Comparison of ENCODE assay signal across 12 mouse cellular contexts in genomic region chr2:180788386-180788785, GRCm38 (mm10). TPM values are rescaled to one million over a fixed set of nuclear protein-coding genes. Genes with fewer than 3 reads are reported as not detected.
DNase-seq lines count a peak whose midpoint lies in the region; ATAC-seq lines count a peak whose summit lies in the region.
"Had no signal": no experiment of that assay in that cellular context is flagged by ENCODE, and none has a peak within 500 bp of the region (broad histone marks: within the 10 kb centered on the region; RNA-seq: fewer than 3 reads in every experiment).

No protein-coding gene starts in this region.

- H3K9ac ChIP-seq in neural tube, embryonic 13.5 days: no peak overlapping the region
- no peak overlapping the region for H3K9ac ChIP-seq in heart, embryonic 13.5 days
- no peak overlapping the region for H3K9ac ChIP-seq in midbrain, embryonic 15.5 days
- H3K9ac ChIP-seq: liver, embryonic 14.5 days had no signal

- 51% methylated on average over 2 of the region's 2 CpGs for WGBS in neural tube, embryonic 13.5 days
- WGBS in heart, embryonic 13.5 days: 2% methylated on average over 2 of the region's 2 CpGs
- 23% methylated on average over 2 of the region's 2 CpGs for WGBS in midbrain, embryonic 15.5 days

- H3K4me1 ChIP-seq in neural tube, embryonic 13.5 days (replicated peaks): peaks cover 11% of the 10 kb centered on the region
- H3K4me1 ChIP-seq in heart, embryonic 13.5 days: peaks cover 17% of the 10 kb centered on the region
- H3K4me1 ChIP-seq in midbrain, embryonic 15.5 days: peaks cover 16% of the 10 kb centered on the region

- H3K4me2 ChIP-seq in neural tube, embryonic 13.5 days: 0 out of 2 replicates have a peak overlapping the region, but pooled peaks have one; percentile 11
- 0 out of 2 replicates have a peak overlapping the region, but pooled peaks have one; percentile 37 for H3K4me2 ChIP-seq in heart, embryonic 13.5 days
- peak overlapping the region; percentile 36; the same call in 1 of the 2 replicates for H3K4me2 ChIP-seq in midbrain, embryonic 15.5 days

- ATAC-seq in neural tube, embryonic 13.5 days (ENCODE audit: low read depth): no peak
- ATAC-seq in heart, embryonic 13.5 days (ENCODE audit: extremely low read depth, insufficient number of reproducible peaks, low FRiP score, low TSS enrichment): no peak
- 0 out of 2 replicates have a peak, but pooled peaks have one; percentile 4 for ATAC-seq in midbrain, embryonic 15.5 days (replicated peaks)
- ATAC-seq in activated CD4-positive, CD25-positive, alpha-beta regulatory T cell, adult 4 months: no peak

- H3K9me3 ChIP-seq in neural tube, embryonic 13.5 days: no peaks in the 10 kb centered on the region
- no peaks in the 10 kb centered on the region for H3K9me3 ChIP-seq in heart, embryonic 13.5 days
- H3K9me3 ChIP-seq in midbrain, embryonic 15.5 days: no peaks in the 10 kb centered on the region

- H3K4me3 ChIP-seq in neural tube, embryonic 13.5 days: no peak overlapping the region
- no peak overlapping the region for H3K4me3 ChIP-seq in heart, embryonic 13.5 days
- no peak overlapping the region for H3K4me3 ChIP-seq in midbrain, embryonic 15.5 days
- H3K4me3 ChIP-seq: left cerebral cortex, adult 2 months had no signal

- DNase-seq in cerebellum, adult 11 months: peak; percentile 51
- no peak for DNase-seq in cerebellum, postnatal 4 days (ENCODE audit: low spot score in 2 of 2)
- no peak for DNase-seq in neural tube, embryonic 10.5 days (ENCODE audit: extremely low spot score, low spot score)
- no peak for DNase-seq in spleen, adult 12 weeks (ENCODE audit: low spot score)
- DNase-seq: thymus, postnatal 4 days had no signal

- H3K27ac ChIP-seq in neural tube, embryonic 13.5 days (replicated peaks): peak overlapping the region; percentile 1; the same call in 1 of the 2 replicates
- peak overlapping the region; percentile 36; the same call in 1 of the 2 replicates for H3K27ac ChIP-seq in heart, embryonic 13.5 days (replicated peaks)
- no peak overlapping the region for H3K27ac ChIP-seq in midbrain, embryonic 15.5 days
- H3K27ac ChIP-seq: kidney, postnatal 0 days; liver, embryonic 14.5 days had no signal

- no peaks in the 10 kb centered on the region for H3K36me3 ChIP-seq in neural tube, embryonic 13.5 days
- H3K36me3 ChIP-seq in heart, embryonic 13.5 days: no peaks in the 10 kb centered on the region
- no peaks in the 10 kb centered on the region for H3K36me3 ChIP-seq in midbrain, embryonic 15.5 days (replicated peaks)

- peaks cover 20% of the 10 kb centered on the region for H3K27me3 ChIP-seq in neural tube, embryonic 13.5 days
- peaks cover 70% of the 10 kb centered on the region for H3K27me3 ChIP-seq in heart, embryonic 13.5 days (replicated peaks)
- H3K27me3 ChIP-seq in midbrain, embryonic 15.5 days (replicated peaks): no peaks in the 10 kb centered on the region

RNA-seq across cellular contexts. Expression of gene Bhlhe23, which starts 11.7 kb away (rescaled TPM):
- polyA plus RNA-seq in neural tube, embryonic 13.5 days (2015; fragmentation: Nextera tagmentation; extraction: Ambion mirVana): 4.2 and 4.3 TPM in 2 replicates
- polyA plus RNA-seq in heart, embryonic 13.5 days (2015; fragmentation: Nextera tagmentation; extraction: Ambion mirVana): not detected in 2 replicates
- 14.9 and 16.5 TPM in 2 replicates for polyA plus RNA-seq in midbrain, embryonic 15.5 days (2015; fragmentation: Nextera tagmentation; extraction: Ambion mirVana)
- not detected for polyA plus RNA-seq in activated CD4-positive, CD25-positive, alpha-beta regulatory T cell, adult 4 months (2017; shearing (Covaris generic))
- polyA plus RNA-seq: kidney, postnatal 0 days; liver, embryonic 14.5 days had no signal
